Mouse (Mus musculus): ENCODE results near the gene Fam129a.

GRCm38 (mm10) chr1:151568682-151569081 lies 2.3 kb upstream of the Fam129a start:
- TF ChIP-seq CTCF (IDR thresholded peaks at IDR 0.05; ENCODE audit: insufficient read depth, low read length) = no peak
- TF ChIP-seq POLR2A (IDR thresholded peaks at IDR 0.05; ENCODE audit: borderline replicate concordance, extremely low read depth, low read depth, low read length) = no peak
